Mouse (Mus musculus): ENCODE measurements at regions not wholly inside any gene's neighbourhood (a gene's known extent, or its start where the extent isn't known, plus 50 kb on each side); places are given as distances from the start of the nearest gene placed in this dataset.

GRCm38 (mm10) chr3:149993199-149993598, 1002.8 kb upstream of the Adgrl2 start:
- no peak for DNase-seq (ENCODE audit: low read depth, low spot score)

- no peak for DNase-seq (ENCODE audit: low read depth, low spot score)
These were observed 997.4 kb upstream of the Adgrl2 start for GRCm38 (mm10) chr3:149987801-149988200.

- DNase-seq (ENCODE audit: low read depth, low spot score) = no peak
These were observed 966.6 kb upstream of the Adgrl2 start for GRCm38 (mm10) chr3:149956993-149957392.

GRCm38 (mm10) chr3:149936197-149936596, 945.8 kb upstream of the Adgrl2 start:
- no peak for DNase-seq (ENCODE audit: low read depth, low spot score)

GRCm38 (mm10) chr3:149934832-149935231, 944.5 kb upstream of the Adgrl2 start:
- no peak for DNase-seq (ENCODE audit: low read depth, low spot score)

GRCm38 (mm10) chr3:149928456-149929360, 938.4 kb upstream of the Adgrl2 start:
- no peak for DNase-seq (ENCODE audit: low read depth, low spot score)

- no peak for DNase-seq (ENCODE audit: low read depth, low spot score)
These were observed 929.9 kb upstream of the Adgrl2 start for GRCm38 (mm10) chr3:149920206-149920605.

- DNase-seq (ENCODE audit: low read depth, low spot score) = no peak
These were observed 927.8 kb upstream of the Adgrl2 start for GRCm38 (mm10) chr3:149918201-149918600.

- DNase-seq (ENCODE audit: low read depth, low spot score) = no peak
These were observed 920.4 kb upstream of the Adgrl2 start for GRCm38 (mm10) chr3:149910721-149911120.

GRCm38 (mm10) chr3:149901783-149902182, 911.4 kb upstream of the Adgrl2 start:
- no peak for DNase-seq (ENCODE audit: low read depth, low spot score)

- no peak for DNase-seq (ENCODE audit: low read depth, low spot score)
These were observed 886.2 kb upstream of the Adgrl2 start for GRCm38 (mm10) chr3:149876553-149876952.

GRCm38 (mm10) chr3:149865945-149866344, 875.6 kb upstream of the Adgrl2 start:
- no peak for DNase-seq (ENCODE audit: low read depth, low spot score)

GRCm38 (mm10) chr3:149846941-149847539, 856.7 kb upstream of the Adgrl2 start:
- DNase-seq (ENCODE audit: low read depth, low spot score) = no peak

GRCm38 (mm10) chr3:149845826-149846486, 855.6 kb upstream of the Adgrl2 start:
- DNase-seq (ENCODE audit: low read depth, low spot score) = no peak

GRCm38 (mm10) chr3:149845083-149845825, 854.9 kb upstream of the Adgrl2 start:
- DNase-seq (ENCODE audit: low read depth, low spot score) = no peak

- no peak for DNase-seq (ENCODE audit: low read depth, low spot score)
These were observed 847.6 kb upstream of the Adgrl2 start for GRCm38 (mm10) chr3:149837921-149838320.

GRCm38 (mm10) chr3:149836467-149837233, 846.3 kb upstream of the Adgrl2 start:
- DNase-seq (ENCODE audit: low read depth, low spot score) = no peak

GRCm38 (mm10) chr3:149827181-149827580, 836.8 kb upstream of the Adgrl2 start:
- no peak for DNase-seq (ENCODE audit: low read depth, low spot score)

- DNase-seq (ENCODE audit: low read depth, low spot score) = no peak
These were observed 836.4 kb upstream of the Adgrl2 start for GRCm38 (mm10) chr3:149826757-149827156.

GRCm38 (mm10) chr3:149820670-149821069, 830.3 kb upstream of the Adgrl2 start:
- no peak for DNase-seq (ENCODE audit: low read depth, low spot score)

- DNase-seq (ENCODE audit: low read depth, low spot score) = no peak
These were observed 829.5 kb upstream of the Adgrl2 start for GRCm38 (mm10) chr3:149819863-149820262.

All from retina, postnatal 7 days (tissue).